Mouse (Mus musculus): ENCODE measurements around the gene Cacng4. TPM values are rescaled to one million over a fixed set of nuclear protein-coding genes. Genes with fewer than 3 reads are reported as not detected.

Gene Cacng4
- not detected for polyA plus RNA-seq (2017; shearing (Covaris generic))

DNA sequence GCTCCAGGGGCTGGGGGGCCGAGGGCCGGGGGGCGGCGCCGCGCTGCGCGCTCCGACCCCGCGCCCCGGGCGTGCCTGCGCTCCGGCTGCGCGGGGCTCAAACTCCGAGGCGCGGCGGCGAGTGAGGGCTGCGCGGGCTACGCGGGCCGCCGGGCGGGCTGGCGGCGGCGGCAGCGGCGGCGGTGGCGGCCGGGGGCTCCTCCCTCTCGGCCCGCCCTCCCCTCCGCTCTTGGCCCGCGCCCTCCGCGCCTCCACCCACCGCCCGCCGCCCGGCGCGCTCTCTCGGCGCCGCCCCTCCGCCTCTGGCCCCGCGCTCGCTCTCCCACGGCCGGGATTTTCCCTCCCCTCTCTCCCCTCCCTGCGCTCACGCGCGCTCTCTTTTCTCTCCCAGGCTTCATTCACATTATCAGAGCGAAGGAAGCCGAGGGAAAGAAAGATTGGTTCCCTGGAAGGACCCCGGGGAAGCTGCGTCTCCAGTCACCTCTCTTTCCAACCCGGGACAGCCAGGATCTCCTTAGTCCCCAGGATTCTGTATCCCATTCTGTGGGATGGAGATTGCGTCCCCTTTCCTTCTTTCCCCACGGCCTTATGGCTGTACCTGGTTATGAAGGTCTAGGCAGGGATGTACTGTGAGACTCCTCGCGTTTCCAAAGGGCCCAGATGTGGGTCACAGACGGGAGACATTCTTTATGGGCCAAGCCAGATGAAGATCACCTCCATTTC is at the start of gene Cacng4:
Gene Cacng4 (minus strand): TSS at position 11 of the 723 bp plus-strand sequence.

DNA sequence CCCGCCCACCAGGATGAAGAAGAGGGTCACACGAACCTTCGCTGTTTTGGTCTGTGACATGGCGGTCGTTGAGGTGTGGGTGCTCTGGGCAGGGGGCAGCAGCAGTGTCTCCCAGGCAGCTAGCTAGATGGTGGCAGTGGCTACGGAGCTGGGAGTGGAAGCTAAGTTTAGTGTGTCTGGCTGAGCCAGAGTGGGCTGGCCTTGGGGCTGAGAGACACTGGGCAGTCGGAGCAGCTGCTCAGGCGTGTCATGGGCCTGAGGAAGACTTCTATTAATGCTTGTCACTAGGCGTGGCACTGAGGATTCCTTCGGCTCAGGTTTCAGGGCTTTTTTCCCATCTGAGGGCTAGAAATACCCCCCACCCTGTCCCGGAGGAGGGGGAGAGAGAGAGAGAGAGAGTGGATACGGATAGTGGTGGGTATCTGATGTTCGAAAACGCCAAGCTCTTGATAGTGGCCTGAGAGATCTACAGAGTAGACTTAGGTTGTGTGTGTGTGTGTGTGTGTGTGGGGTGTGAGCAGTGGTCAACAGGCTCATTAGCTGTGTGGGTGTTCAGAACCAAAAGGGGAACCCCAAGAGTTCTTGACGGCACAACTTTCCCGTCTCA is 77.9 kb downstream of the Cacng4 start, which contains the start of gene Cacng1:
Gene Cacng1 (minus strand): TSS at position 191 of the 607 bp plus-strand sequence.

Other genes starting within 250 kb of the Cacng4 start
- gene Helz, start 246.6 kb downstream of the Cacng4 start, polyA plus RNA-seq (2017; shearing (Covaris generic)): 10 to 100 TPM; 40.3 to 42.4 TPM
- under 1 TPM in 1 of 2 experiments, not detected in 1; 0.31 TPM for gene Cacng1, start 78.0 kb downstream of the Cacng4 start, polyA plus RNA-seq (2017; shearing (Covaris generic))
- gene Cacng5, start 120.5 kb upstream of the Cacng4 start, polyA plus RNA-seq (2017; shearing (Covaris generic)): under 1 TPM in 1 of 2 experiments, not detected in 1; 0.06 TPM

All from inflammation-experienced regulatory T-cells (primary cell).